Mouse (Mus musculus): ENCODE measurements around the gene Vmn2r22. TPM values are rescaled to one million over a fixed set of nuclear protein-coding genes. Genes with fewer than 3 reads are reported as not detected.
"Not testable (repeated sequence)": the region's sequence is repeated elsewhere in the genome, so short reads cannot be mapped to it uniquely, and the experiment has no call there.

Gene Vmn2r22
- polyA plus RNA-seq (2017; shearing (Covaris generic)): not detected

- ATAC-seq: not testable (repeated sequence)
Measured at GRCm38 (mm10) chr6:123650625-123651024, at the start of gene Vmn2r22. Gene Vmn2r22, minus strand, starts transcription at chr6:123650725.

GRCm38 (mm10) chr6:123697213-123697612 is 46.7 kb upstream of the Vmn2r22 start:
- ATAC-seq: no peak

- not testable (repeated sequence) for ATAC-seq
Measured at GRCm38 (mm10) chr6:123696639-123697038, 46.1 kb upstream of the Vmn2r22 start.

GRCm38 (mm10) chr6:123657040-123657439 is 6.5 kb upstream of the Vmn2r22 start:
- no peak for ATAC-seq

GRCm38 (mm10) chr6:123639394-123639793 is 11.1 kb downstream of the Vmn2r22 start:
- ATAC-seq: not testable (repeated sequence)

- not testable (repeated sequence) for ATAC-seq
Measured at GRCm38 (mm10) chr6:123623784-123624183, 26.7 kb downstream of the Vmn2r22 start.

- ATAC-seq: not testable (repeated sequence)
Measured at GRCm38 (mm10) chr6:123588368-123588767, 62.2 kb downstream of the Vmn2r22 start.

GRCm38 (mm10) chr6:123587796-123588328 is 62.7 kb downstream of the Vmn2r22 start:
- not testable (repeated sequence) for ATAC-seq

GRCm38 (mm10) chr6:123583988-123584387 is 66.5 kb downstream of the Vmn2r22 start:
- ATAC-seq: not testable (repeated sequence)

- ATAC-seq: not testable (repeated sequence)
Measured at GRCm38 (mm10) chr6:123574698-123575097, 75.8 kb downstream of the Vmn2r22 start.

Other genes with a start within 250 kb of the Vmn2r22 start
- under 1 TPM in 1 of 2 experiments, not detected in 1; 0.01 TPM for gene Vmn2r20, start 232.6 kb downstream of the Vmn2r22 start, polyA plus RNA-seq (2017; shearing (Covaris generic))
- gene Vmn2r21, start 117.3 kb downstream of the Vmn2r22 start, polyA plus RNA-seq (2017; shearing (Covaris generic)): not detected
- not detected for gene Vmn2r23, start 51.9 kb upstream of the Vmn2r22 start, polyA plus RNA-seq (2017; shearing (Covaris generic))
- under 1 TPM in 1 of 2 experiments, not detected in 1; 0.05 TPM for gene Vmn2r24, start 128.2 kb upstream of the Vmn2r22 start, polyA plus RNA-seq (2017; shearing (Covaris generic))
- gene Vmn2r25, start 202.7 kb upstream of the Vmn2r22 start, polyA plus RNA-seq (2017; shearing (Covaris generic)): not detected

Data from CD4-positive, CD25-positive, alpha-beta regulatory T cell, adult 4 months (primary cell).